Mouse (Mus musculus): ENCODE measurements around the gene Taf15.
A peak's percentile ranks its signal among the peaks of the same experiment; 100 is the strongest.

Taf15 gene

GRCm38 (mm10) chr11:83457912-83458601 is 14.8 kb upstream of the Taf15 start:
- DNase-seq: no peak

DNA sequence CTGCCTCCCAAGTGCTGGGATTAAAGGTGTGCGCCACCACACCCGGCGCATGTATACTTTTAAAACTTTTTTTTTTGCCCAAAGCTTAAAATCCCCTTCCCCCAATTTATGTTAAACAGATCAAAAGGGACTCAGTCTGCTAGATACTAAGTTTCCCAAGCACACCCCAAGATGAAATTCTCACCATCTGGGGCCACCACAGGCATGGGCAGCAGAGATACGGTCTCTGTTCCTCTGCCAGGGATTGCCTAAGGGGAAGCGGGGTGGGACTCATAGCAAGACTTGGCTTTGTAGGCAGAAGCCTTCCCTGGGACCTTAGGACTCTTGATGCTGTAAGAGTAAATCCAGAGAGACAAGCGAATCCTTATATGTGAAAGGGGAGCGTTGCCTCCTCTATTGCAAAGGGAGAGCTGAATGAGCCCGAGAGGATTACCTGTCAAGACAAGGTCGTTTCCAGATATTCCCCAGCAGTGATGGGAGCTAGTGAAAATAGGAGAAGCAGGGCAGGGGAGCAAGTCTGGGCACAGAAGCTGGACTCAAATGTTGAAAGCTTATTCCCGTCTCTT is 11.3 kb upstream of the Taf15 start:
- DNase-seq: no peak

GRCm38 (mm10) chr11:83462711-83463244 is 10.1 kb upstream of the Taf15 start, which contains the start of gene Mmp28:
TSS of gene Mmp28 (minus strand) at chr11:83463071.
- no peak for DNase-seq

DNA sequence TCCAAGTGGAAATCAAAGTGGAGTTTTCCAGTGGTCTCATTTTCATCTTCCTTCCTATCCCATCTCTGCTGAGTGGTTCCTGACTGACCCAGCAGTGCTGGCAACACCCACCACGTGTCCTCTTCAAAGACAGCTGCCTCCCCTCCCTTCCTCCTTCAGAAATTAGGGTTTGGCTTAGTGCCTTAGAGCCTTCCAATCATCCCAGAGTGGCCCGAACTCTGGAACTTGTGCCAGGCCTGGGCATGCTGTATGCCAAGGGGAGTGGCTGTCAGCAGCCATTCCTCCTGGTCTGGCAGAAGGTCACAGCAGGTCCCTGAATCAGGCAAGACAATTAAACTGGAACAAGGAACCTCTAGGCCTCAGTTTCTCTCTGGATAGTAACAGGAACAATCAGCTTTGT is 6.9 kb upstream of the Taf15 start:
- DNase-seq: no peak

GRCm38 (mm10) chr11:83467120-83467652 is 5.7 kb upstream of the Taf15 start:
- no peak for DNase-seq

- no peak for DNase-seq
These were observed 4.1 kb upstream of the Taf15 start for GRCm38 (mm10) chr11:83468765-83469164.

DNA sequence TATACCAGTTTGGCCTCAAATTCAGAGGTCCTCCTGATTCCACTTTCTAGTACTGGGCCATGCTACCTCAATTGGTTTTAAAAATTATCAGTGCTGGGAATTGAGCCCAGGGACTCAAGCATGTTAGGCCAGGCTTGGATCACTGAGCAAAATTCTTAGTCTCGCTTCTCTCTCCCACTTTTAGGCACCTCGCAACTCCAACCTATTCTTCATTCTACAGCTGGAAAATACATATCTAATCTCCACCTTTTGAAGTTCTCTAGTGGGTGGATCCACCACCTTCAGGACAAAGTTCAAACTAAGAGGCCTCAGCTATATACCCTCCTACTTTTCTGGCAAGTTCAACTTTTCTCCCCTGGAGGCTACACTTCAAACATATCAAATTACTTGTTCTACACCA is 1.1 kb upstream of the Taf15 start:
- no peak for DNase-seq

DNA sequence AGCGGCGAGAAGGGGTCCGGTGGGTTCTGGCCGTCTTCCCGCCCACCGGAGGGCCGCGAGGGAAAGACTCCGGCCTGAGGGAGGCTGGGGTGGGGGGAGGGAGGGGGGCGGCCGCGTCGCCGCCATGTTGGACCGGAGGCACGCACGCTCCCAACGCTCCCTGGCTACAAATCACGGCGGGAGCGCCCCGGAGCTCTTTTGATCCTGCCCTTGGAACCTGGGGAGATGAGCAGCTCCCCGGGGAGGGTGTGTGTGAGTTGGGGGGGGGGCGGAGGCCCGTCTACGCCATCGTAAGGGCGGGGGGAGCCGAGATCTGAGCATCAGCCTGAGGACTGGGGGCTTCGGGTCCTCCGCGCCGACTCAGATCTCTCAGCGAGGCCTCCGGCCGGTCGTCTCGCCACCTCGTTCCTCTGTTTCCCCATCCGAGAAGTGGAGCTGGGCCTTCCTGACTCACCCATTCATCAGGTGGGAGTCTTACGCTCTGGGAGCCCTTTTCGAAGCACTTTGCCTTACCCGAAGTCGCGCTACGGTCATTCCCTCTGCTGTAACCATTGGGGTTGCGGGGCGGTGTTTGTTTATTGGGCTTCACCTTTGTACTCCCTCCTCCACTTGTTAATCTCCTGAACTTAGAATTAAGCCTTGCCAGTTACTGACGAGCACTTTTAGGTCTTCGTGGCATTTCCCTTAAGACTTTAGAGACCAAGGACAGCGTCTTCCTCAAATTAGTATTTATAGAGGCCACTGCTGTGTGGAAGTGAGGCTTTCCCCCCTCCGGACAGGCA is 540 bp downstream of the Taf15 start:
- peak; percentile 36 for DNase-seq

DNA sequence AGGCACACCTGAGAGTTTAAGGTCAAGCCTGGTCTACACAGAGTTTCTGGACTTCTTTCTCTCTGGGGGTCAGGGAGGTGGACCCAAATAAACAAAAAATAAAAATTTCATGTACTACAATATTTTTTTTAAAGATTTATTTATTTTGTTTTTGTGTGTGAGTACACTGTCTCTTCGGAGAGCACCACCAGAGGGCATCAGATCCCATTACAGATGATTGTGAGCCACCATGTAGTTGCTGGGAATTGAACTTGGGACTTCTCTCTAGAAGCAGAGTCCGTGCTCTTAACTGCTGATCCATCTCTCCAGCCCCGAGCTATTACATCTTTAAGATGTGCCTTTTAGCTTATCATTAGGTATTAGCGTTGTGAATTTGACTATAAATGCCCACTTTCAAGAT is 18.6 kb downstream of the Taf15 start:
- DNase-seq: no peak

GRCm38 (mm10) chr11:83495571-83495970 is 22.7 kb downstream of the Taf15 start:
- DNase-seq: no peak

DNA sequence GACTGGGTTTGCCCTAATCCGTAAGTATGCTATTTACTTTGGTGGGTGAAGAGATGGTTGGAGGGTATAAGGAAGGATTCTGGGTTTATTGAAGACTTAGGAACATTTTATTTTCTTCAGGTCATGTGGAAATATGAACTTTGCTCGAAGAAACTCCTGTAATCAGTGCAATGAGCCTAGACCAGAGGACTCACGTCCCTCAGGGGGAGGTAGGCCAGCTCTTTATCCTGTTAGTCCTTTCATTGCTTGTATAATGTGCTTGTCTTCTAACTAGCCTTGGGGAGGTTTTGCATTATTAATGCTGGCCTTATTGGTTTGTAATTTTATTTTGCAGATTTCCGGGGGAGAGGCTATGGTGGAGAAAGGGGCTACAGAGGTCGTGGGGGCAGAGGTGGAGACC is 31.4 kb downstream of the Taf15 start:
- no peak for DNase-seq

- no peak for DNase-seq
These were observed 36.6 kb downstream of the Taf15 start for GRCm38 (mm10) chr11:83509521-83509920.

GRCm38 (mm10) chr11:83517153-83517552 is 44.3 kb downstream of the Taf15 start:
- no peak for DNase-seq

GRCm38 (mm10) chr11:83518371-83518770 is 45.5 kb downstream of the Taf15 start:
- no peak for DNase-seq

DNA sequence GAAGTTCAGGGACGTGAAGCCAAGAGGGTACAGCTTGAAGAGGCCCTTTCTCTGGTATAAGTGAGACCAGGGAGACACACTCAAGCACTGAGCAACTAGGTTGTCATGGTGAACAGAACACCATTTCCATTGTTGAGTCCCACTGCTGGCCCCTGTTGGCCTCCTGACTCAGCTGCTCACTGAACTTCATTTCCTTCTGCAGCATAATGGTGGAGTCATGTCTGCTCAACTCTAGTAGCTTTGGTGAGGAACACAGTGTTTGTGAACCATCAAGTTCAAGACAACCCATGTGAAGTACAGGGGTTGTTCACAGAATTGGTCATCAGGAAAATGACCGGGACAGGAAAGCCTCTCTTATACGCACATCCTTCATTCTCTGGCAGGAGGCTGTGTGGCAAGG is 49.2 kb downstream of the Taf15 start, which contains the start of gene Heatr9:
Gene Heatr9, minus strand, starts transcription at position 101 of the 400 bp plus-strand sequence.
- DNase-seq: no peak

- no peak for DNase-seq
These were observed 56.1 kb downstream of the Taf15 start for GRCm38 (mm10) chr11:83529024-83529423.

- DNase-seq: no peak
These were observed 57.5 kb downstream of the Taf15 start, which contains the start of gene Ccl5 for GRCm38 (mm10) chr11:83530360-83530759. TSS of gene Ccl5 (minus strand) at chr11:83530518.

DNA sequence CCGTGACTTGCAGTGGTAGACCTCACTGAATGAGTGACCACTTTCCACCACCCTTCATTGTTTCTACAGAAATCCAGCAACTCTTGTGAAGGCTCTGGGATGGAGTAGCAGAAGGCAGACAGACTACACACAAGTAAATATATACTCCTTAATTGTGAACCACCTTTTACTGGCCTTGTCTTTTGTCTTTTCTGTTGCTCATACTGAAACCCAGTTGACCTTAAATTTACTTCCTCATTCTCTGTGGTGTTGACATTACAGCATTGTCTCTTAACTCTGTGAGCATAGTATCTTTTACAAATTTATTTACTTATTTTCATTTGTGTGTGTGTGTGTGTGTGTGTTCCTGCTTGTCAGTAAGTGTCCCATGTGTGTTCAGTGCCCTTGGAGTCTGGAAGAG is 60.3 kb downstream of the Taf15 start:
- DNase-seq: no peak

DNA sequence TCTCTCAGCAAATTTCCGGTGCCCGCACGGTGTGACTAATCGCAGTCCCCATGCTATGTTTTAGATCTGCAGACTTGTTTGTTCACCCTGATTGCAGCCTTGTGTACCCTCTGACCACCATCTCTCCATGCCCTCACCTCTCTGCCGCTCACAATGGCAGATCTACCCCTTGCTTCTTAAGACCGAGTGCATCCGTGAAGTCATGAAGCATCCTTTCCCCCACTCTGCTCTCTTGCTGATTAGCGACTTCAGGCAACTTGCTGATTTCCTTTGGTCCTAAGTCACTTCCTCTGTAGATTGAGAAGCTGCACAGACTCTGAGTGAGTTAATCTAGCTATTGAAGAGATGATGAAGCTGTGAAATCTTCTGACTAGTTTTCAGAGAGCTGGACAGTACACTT is 61.3 kb downstream of the Taf15 start:
- no peak for DNase-seq

GRCm38 (mm10) chr11:83534609-83535423 is 61.9 kb downstream of the Taf15 start:
- DNase-seq: peak; percentile 9

DNA sequence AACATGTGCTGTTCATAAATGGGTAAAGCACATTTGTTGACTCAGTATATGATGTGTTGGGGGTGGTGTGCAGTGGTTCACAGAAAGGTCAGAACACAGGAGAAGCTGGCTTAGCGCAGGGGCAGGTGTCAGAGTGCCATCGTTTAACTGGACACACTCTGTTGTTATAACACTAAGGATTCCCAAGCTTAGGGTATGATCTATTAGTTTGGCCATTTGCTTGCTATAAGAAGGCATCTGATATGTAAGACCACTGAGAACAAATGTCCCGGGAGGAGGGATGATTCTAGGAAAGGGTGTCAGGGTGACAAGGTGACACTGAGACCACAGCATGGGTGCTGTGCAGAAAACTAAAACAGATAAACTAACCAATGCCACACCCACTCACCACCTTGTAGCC is 63.9 kb downstream of the Taf15 start:
- DNase-seq: no peak

DNA sequence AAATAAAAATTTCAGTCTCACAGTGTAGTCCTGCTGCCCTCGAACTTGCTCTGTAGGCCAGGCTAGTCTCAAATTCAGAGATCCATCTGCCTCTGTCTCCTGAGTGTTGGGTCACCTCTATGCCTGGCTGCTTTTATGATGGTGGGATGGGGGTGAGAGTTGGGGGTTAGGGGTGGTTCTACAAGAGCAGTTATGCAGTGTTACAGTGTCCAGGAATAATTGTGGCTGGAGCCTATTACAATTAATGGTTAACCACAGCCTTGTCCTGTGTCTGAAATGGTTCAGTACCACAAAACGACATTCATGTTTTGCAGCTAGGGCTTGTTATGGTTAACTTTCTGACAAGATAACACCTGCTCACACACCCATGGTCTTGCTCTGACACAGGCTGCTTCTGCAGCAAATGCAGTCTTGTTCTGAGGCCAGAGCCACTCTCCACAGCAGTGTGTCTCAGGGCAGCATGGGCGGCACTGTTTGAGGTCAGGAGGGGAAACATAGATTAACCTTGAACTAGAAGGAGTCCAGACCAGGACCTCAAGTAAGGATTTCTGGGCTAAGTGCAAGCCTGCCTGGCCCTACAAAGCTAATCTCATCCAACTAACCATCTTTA is 65.9 kb downstream of the Taf15 start:
- DNase-seq: no peak

All from thymus, postnatal 25 days (tissue).